Mouse (Mus musculus) limb, embryonic 14.5 days (tissue): ENCODE measurements at regions not wholly inside any gene's neighbourhood (a gene's known extent, or its start where the extent isn't known, plus 50 kb on each side); places are given as distances from the start of the nearest gene placed in this dataset.

Experiments used
- ATAC-seq: fragments of 200-750 bp; cut with Nextera tagmentation; 2 replicates; pipeline ENCODE4 v1.8.0; 2017; ENCODE audit warnings: low read depth, moderate number of reproducible peaks, moderate TSS enrichment; ENCODE audit not compliant: low FRiP score
- DNase-seq: peaks from one replicate; pipeline ENCODE4 v3.0.0-alpha.2; 2015; ENCODE audit warnings: low spot score
- H3K27ac ChIP-seq: fragments of 300-500 bp; sonication (generic); replicated peaks from 2 replicates; pipeline ENCODE4 v1.5.1; 2014; ENCODE audit warnings: low read depth, mild to moderate bottlenecking, low read length, moderate library complexity, mixed read lengths
- H3K27me3 ChIP-seq: fragments of 300-500 bp; sonication (generic); 2 replicates; pipeline ENCODE4 v1.6.1; 2014; ENCODE audit warnings: low read length, mixed read lengths; ENCODE audit not compliant: control insufficient read depth, insufficient read depth
- H3K36me3 ChIP-seq: fragments of 300-500 bp; sonication (generic); 2 replicates; pipeline ENCODE4 v1.6.1; 2014; ENCODE audit warnings: mild to moderate bottlenecking, low read length, moderate library complexity, mixed read lengths; ENCODE audit not compliant: control insufficient read depth, insufficient read depth
- H3K4me1 ChIP-seq: fragments of 300-500 bp; sonication (generic); 2 replicates; pipeline ENCODE4 v1.6.1; 2014; ENCODE audit warnings: antibody characterized with exemption, low read length, mixed read lengths; ENCODE audit not compliant: control insufficient read depth, insufficient read depth
- H3K4me2 ChIP-seq: fragments of 300-500 bp; sonication (generic); replicated peaks from 2 replicates; pipeline ENCODE4 v1.6.1; 2014; ENCODE audit warnings: low read depth, mild to moderate bottlenecking, low read length, moderate library complexity; ENCODE audit not compliant: severe bottlenecking
- H3K4me3 ChIP-seq: fragments of 300-500 bp; sonication (generic); replicated peaks from 2 replicates; pipeline ENCODE4 v1.5.1; 2014; ENCODE audit warnings: low read length
- H3K9ac ChIP-seq: fragments of 300-500 bp; sonication (generic); 2 replicates; pipeline ENCODE4 v1.6.1; 2014; ENCODE audit warnings: mild to moderate bottlenecking, low read depth, low read length, moderate library complexity; ENCODE audit not compliant: severe bottlenecking
- H3K9me3 ChIP-seq: fragments of 300-500 bp; sonication (generic); 2 replicates; pipeline ENCODE4 v1.6.1; 2016; ENCODE audit warnings: low read length; ENCODE audit not compliant: control insufficient read depth
- POLR2A ChIP-seq: fragments of 200-500 bp; IDR thresholded peaks from 2 replicates; pipeline ENCODE4 v1.8.0; 2012; ENCODE audit warnings: inconsistent platforms, mild to moderate bottlenecking, moderate library complexity, borderline replicate concordance; ENCODE audit not compliant: insufficient read depth, insufficient read length; ENCODE audit errors: extremely low read depth
- WGBS: fragments of 180-500 bp; shearing (Covaris S2); extraction: QIAGEN DNeasy Blood & Tissue Kit; methylation state at CpG from one replicate; pipeline ENCODE4 v1.1.7; 2014; 5-methylcytosine and 5-hydroxymethylcytosine counted together

- Histone ChIP-seq H3K27ac (no peak overlapping the region), H3K9me3 (no peaks in the 10 kb centered on the region), H3K36me3 (no peaks in the 10 kb centered on the region), H3K4me2 (no peak overlapping the region), H3K4me1 (no peaks in the 10 kb centered on the region), H3K27me3 (no peaks in the 10 kb centered on the region), H3K4me3 (no peak overlapping the region), H3K9ac (no peak overlapping the region)
- DNase-seq = no peak
- ATAC-seq = no peak
- 92% methylated on average over 6 of the region's 6 CpGs for WGBS
- no peak for TF ChIP-seq POLR2A
These were observed 242.0 kb upstream of the Erbb4 start for GRCm38 (mm10) chr1:69349826-69350225.

- Histone ChIP-seq H3K27me3 (no peaks in the 10 kb centered on the region), H3K27ac (no peak overlapping the region), H3K9me3 (no peaks in the 10 kb centered on the region), H3K36me3 (no peaks in the 10 kb centered on the region), H3K9ac (no peak overlapping the region), H3K4me1 (no peaks in the 10 kb centered on the region), H3K4me2 (no peak overlapping the region), H3K4me3 (no peak overlapping the region)
- DNase-seq = no peak
- no peak for TF ChIP-seq POLR2A
- ATAC-seq = no peak
- 93% methylated on average over 4 of the region's 4 CpGs for WGBS
These were observed 234.2 kb upstream of the Erbb4 start for GRCm38 (mm10) chr1:69342100-69342499.

GRCm38 (mm10) chr1:69340481-69340880 lies 232.6 kb upstream of the Erbb4 start:
- H3K27ac ChIP-seq = no peak overlapping the region
- H3K4me1 ChIP-seq = no peaks in the 10 kb centered on the region
- no peaks in the 10 kb centered on the region for H3K27me3 ChIP-seq
- H3K4me3 ChIP-seq = no peak overlapping the region
- no peaks in the 10 kb centered on the region for H3K36me3 ChIP-seq
- no peak for ATAC-seq
- H3K4me2 ChIP-seq = no peak overlapping the region
- no peak overlapping the region for H3K9ac ChIP-seq
- WGBS = 79% methylated on average over 4 of the region's 4 CpGs
- H3K9me3 ChIP-seq = no peaks in the 10 kb centered on the region
- DNase-seq = peak; percentile 27
- TF ChIP-seq POLR2A = no peak

- no peaks in the 10 kb centered on the region for H3K9me3 ChIP-seq
- H3K4me3 ChIP-seq = no peak overlapping the region
- H3K27me3 ChIP-seq = no peaks in the 10 kb centered on the region
- no peak for ATAC-seq
- H3K4me1 ChIP-seq = no peaks in the 10 kb centered on the region
- TF ChIP-seq POLR2A = no peak
- no peak overlapping the region for H3K4me2 ChIP-seq
- WGBS = 46% methylated on average over 11 of the region's 11 CpGs
- peak; percentile 34 for DNase-seq
- H3K27ac ChIP-seq = no peak overlapping the region
- H3K36me3 ChIP-seq = no peaks in the 10 kb centered on the region
- H3K9ac ChIP-seq = no peak overlapping the region
These were observed 223.8 kb upstream of the Erbb4 start for GRCm38 (mm10) chr1:69331418-69332254.

GRCm38 (mm10) chr1:69329399-69329798 lies 221.5 kb upstream of the Erbb4 start:
- H3K4me1 ChIP-seq = no peaks in the 10 kb centered on the region
- no peak for TF ChIP-seq POLR2A
- H3K4me3 ChIP-seq = no peak overlapping the region
- DNase-seq (no peak), ATAC-seq (no peak)
- H3K9ac ChIP-seq = no peak overlapping the region
- H3K4me2 ChIP-seq = no peak overlapping the region
- no peaks in the 10 kb centered on the region for H3K27me3 ChIP-seq
- H3K36me3 ChIP-seq = no peaks in the 10 kb centered on the region
- H3K9me3 ChIP-seq = no peaks in the 10 kb centered on the region
- WGBS = 74% methylated on average over 3 of the region's 3 CpGs
- H3K27ac ChIP-seq = no peak overlapping the region
